Mouse (Mus musculus) thymus, adult 2 months (tissue): ENCODE measurements at regions not wholly inside any gene's neighbourhood (a gene's known extent, or its start where the extent isn't known, plus 50 kb on each side); places are given as distances from the start of the nearest gene placed in this dataset.

Experiments used
- DNase-seq: peaks from one replicate; pipeline ENCODE4 v3.0.0; 2021
- H3K27ac ChIP-seq: fragments of 200-500 bp; 2 replicates; pipeline ENCODE4 v1.5.1; 2012; ENCODE audit warnings: low read length, control low read depth; ENCODE audit not compliant: control insufficient read depth, insufficient read depth
- H3K27me3 ChIP-seq: fragments of 200-500 bp; 2 replicates; pipeline ENCODE4 v1.6.1; 2012; ENCODE audit warnings: mild to moderate bottlenecking, low read length, moderate library complexity, mixed read lengths; ENCODE audit not compliant: control insufficient read depth, insufficient read depth
- H3K36me3 ChIP-seq: fragments of 200-500 bp; 2 replicates; pipeline ENCODE4 v1.6.1; 2012; ENCODE audit warnings: mild to moderate bottlenecking, low read length, moderate library complexity; ENCODE audit not compliant: control insufficient read depth, insufficient read depth
- H3K4me1 ChIP-seq: fragments of 200-500 bp; replicated peaks from 2 replicates; pipeline ENCODE4 v1.6.1; 2012; ENCODE audit warnings: low read length; ENCODE audit not compliant: control insufficient read depth, insufficient read depth
- H3K4me3 ChIP-seq: fragments of 200-500 bp; 2 replicates; pipeline ENCODE4 v1.5.1; 2012; ENCODE audit warnings: mild to moderate bottlenecking, low read length, control low read depth, moderate library complexity; ENCODE audit not compliant: control insufficient read depth, insufficient read depth
- CTCF ChIP-seq: fragments of 200-500 bp; IDR thresholded peaks from 2 replicates; pipeline ENCODE4 v1.5.1; 2012; ENCODE audit warnings: mild to moderate bottlenecking, control low read depth, low read length, moderate library complexity, borderline replicate concordance; ENCODE audit not compliant: control insufficient read depth, poor library complexity, insufficient read depth; ENCODE audit errors: extremely low read depth
- POLR2A ChIP-seq: fragments of 200-500 bp; IDR thresholded peaks from 2 replicates; pipeline ENCODE4 v1.6.1; 2012; ENCODE audit warnings: mild to moderate bottlenecking, low read length, control low read depth, moderate library complexity; ENCODE audit not compliant: control insufficient read depth, poor library complexity, insufficient read depth; ENCODE audit errors: extremely low read depth
- WGBS: fragments of 180-500 bp; shearing (Covaris S2); methylation state at CpG from one replicate; pipeline ENCODE4 v1.1.7; 2018; 5-methylcytosine and 5-hydroxymethylcytosine counted together

- no peaks in the 10 kb centered on the region for H3K27me3 ChIP-seq
- H3K4me3 ChIP-seq, result no peak overlapping the region
- no peak for DNase-seq
- TF ChIP-seq CTCF (no peak), POLR2A (no peak)
- 86% methylated on average over 4 of the region's 4 CpGs for WGBS
- H3K27ac ChIP-seq, result no peak overlapping the region
- no peaks in the 10 kb centered on the region for H3K4me1 ChIP-seq
- no peaks in the 10 kb centered on the region for H3K36me3 ChIP-seq
Measured at GRCm38 (mm10) chr14:24973591-24973990, 485.4 kb upstream of the Zmiz1 start.

GRCm38 (mm10) chr14:24982489-24982888 is 476.5 kb upstream of the Zmiz1 start:
- Histone ChIP-seq H3K4me1 (no peaks in the 10 kb centered on the region), H3K36me3 (no peaks in the 10 kb centered on the region), H3K27ac (no peak overlapping the region), H3K4me3 (no peak overlapping the region), H3K27me3 (no peaks in the 10 kb centered on the region)
- WGBS, result 93% methylated on average over 8 of the region's 8 CpGs
- DNase-seq, result no peak
- TF ChIP-seq POLR2A (no peak), CTCF (no peak)

GRCm38 (mm10) chr14:24983279-24983678 is 475.7 kb upstream of the Zmiz1 start:
- no peak overlapping the region for H3K4me3 ChIP-seq
- peak; percentile 43 for DNase-seq
- no peak overlapping the region for H3K27ac ChIP-seq
- TF ChIP-seq CTCF (no peak), POLR2A (no peak)
- no peaks in the 10 kb centered on the region for H3K4me1 ChIP-seq
- H3K27me3 ChIP-seq, result no peaks in the 10 kb centered on the region
- no peaks in the 10 kb centered on the region for H3K36me3 ChIP-seq

GRCm38 (mm10) chr14:24985806-24986359 is 473.1 kb upstream of the Zmiz1 start:
- DNase-seq, result no peak
- H3K36me3 ChIP-seq, result no peaks in the 10 kb centered on the region
- H3K27me3 ChIP-seq, result no peaks in the 10 kb centered on the region
- WGBS, result 41% methylated on average over 6 of the region's 6 CpGs
- H3K27ac ChIP-seq, result no peak overlapping the region
- TF ChIP-seq CTCF, result no peak
- TF ChIP-seq POLR2A, result no peak
- no peak overlapping the region for H3K4me3 ChIP-seq
- no peaks in the 10 kb centered on the region for H3K4me1 ChIP-seq

GRCm38 (mm10) chr14:24986404-24986803 is 472.6 kb upstream of the Zmiz1 start:
- H3K4me3 ChIP-seq, result no peak overlapping the region
- no peak overlapping the region for H3K27ac ChIP-seq
- WGBS, result 87% methylated on average over 4 of the region's 4 CpGs
- no peaks in the 10 kb centered on the region for H3K36me3 ChIP-seq
- no peaks in the 10 kb centered on the region for H3K27me3 ChIP-seq
- no peak for DNase-seq
- TF ChIP-seq POLR2A (no peak), CTCF (no peak)
- H3K4me1 ChIP-seq, result no peaks in the 10 kb centered on the region

- H3K4me3 ChIP-seq, result no peak overlapping the region
- no peak for DNase-seq
- no peak overlapping the region for H3K27ac ChIP-seq
- H3K4me1 ChIP-seq, result no peaks in the 10 kb centered on the region
- H3K27me3 ChIP-seq, result no peaks in the 10 kb centered on the region
- 77% methylated on average over 21 of the region's 21 CpGs for WGBS
- H3K36me3 ChIP-seq, result no peaks in the 10 kb centered on the region
- TF ChIP-seq POLR2A (no peak), CTCF (no peak)
Measured at GRCm38 (mm10) chr14:24993751-24994658, 465.0 kb upstream of the Zmiz1 start.

- Histone ChIP-seq H3K4me1 (no peaks in the 10 kb centered on the region), H3K27me3 (no peaks in the 10 kb centered on the region), H3K4me3 (no peak overlapping the region), H3K36me3 (no peaks in the 10 kb centered on the region), H3K27ac (no peak overlapping the region)
- no peak for DNase-seq
- TF ChIP-seq CTCF (no peak), POLR2A (no peak)
- WGBS, result 96% methylated on average over 7 of the region's 7 CpGs
Measured at GRCm38 (mm10) chr14:24995226-24995625, 463.8 kb upstream of the Zmiz1 start.
